Mouse (Mus musculus): ENCODE results near the gene Tril. TPM values are rescaled to one million over a fixed set of nuclear protein-coding genes. Genes with fewer than 3 reads are reported as not detected.

Gene Tril
- 65.5 and 94.9 TPM in 2 replicates for polyA plus RNA-seq (2014; fragmentation: Nextera tagmentation; extraction: Ambion mirVana)

GRCm38 (mm10) chr6:53820486-53820985 lies at the start of gene Tril:
TSS of gene Tril (minus strand) at chr6:53820830.
- peaks cover 11% of the 10 kb centered on the region; the same call in 1 of the 2 replicates for H3K36me3 ChIP-seq (ENCODE audit: control insufficient read depth, insufficient read depth, low read length)
- under 1% methylated on average over 43 of the region's 43 CpGs for WGBS
- H3K27me3 ChIP-seq (ENCODE audit: control insufficient read depth, insufficient read depth, low read length): peaks cover 2% of the 10 kb centered on the region; the same call in 1 of the 2 replicates
- H3K4me3 ChIP-seq (ENCODE audit: low read length): peak within 1 kb of the TSS; percentile 72
- H3K27ac ChIP-seq (ENCODE audit: low read depth, low read length): peak within 1 kb of the TSS; percentile 98
- H3K4me2 ChIP-seq (replicated peaks; ENCODE audit: low read depth, low read length): peak within 1 kb of the TSS; percentile 85
- peaks cover 18% of the 10 kb centered on the region for H3K4me1 ChIP-seq (ENCODE audit: control insufficient read depth, insufficient read depth, low read length)
- no peaks in the 10 kb centered on the region for H3K9me3 ChIP-seq (ENCODE audit: control insufficient read depth, low read length)
- H3K9ac ChIP-seq (ENCODE audit: low read depth, low read length): peak within 1 kb of the TSS; percentile 95
- peak; percentile 84 for ATAC-seq (ENCODE audit: low FRiP score, low TSS enrichment)

- Histone ChIP-seq H3K4me3 (ENCODE audit: low read length) (no peak overlapping the region), H3K27ac (ENCODE audit: low read depth, low read length) (no peak overlapping the region), H3K4me2 (replicated peaks; ENCODE audit: low read depth, low read length) (no peak overlapping the region), H3K9ac (ENCODE audit: low read depth, low read length) (no peak overlapping the region), H3K27me3 (ENCODE audit: control insufficient read depth, insufficient read depth, low read length) (no peaks in the 10 kb centered on the region), H3K36me3 (ENCODE audit: control insufficient read depth, insufficient read depth, low read length) (no peaks in the 10 kb centered on the region), H3K9me3 (ENCODE audit: control insufficient read depth, low read length) (no peaks in the 10 kb centered on the region), H3K4me1 (ENCODE audit: control insufficient read depth, insufficient read depth, low read length) (no peaks in the 10 kb centered on the region)
- no peak for ATAC-seq (ENCODE audit: low FRiP score, low TSS enrichment)
- 35% methylated on average over 2 of the region's 2 CpGs for WGBS
Observed at GRCm38 (mm10) chr6:53863011-53863410, 42.4 kb upstream of the Tril start.

- Histone ChIP-seq H3K36me3 (ENCODE audit: control insufficient read depth, insufficient read depth, low read length) (no peaks in the 10 kb centered on the region), H3K4me2 (replicated peaks; ENCODE audit: low read depth, low read length) (no peak overlapping the region), H3K27me3 (ENCODE audit: control insufficient read depth, insufficient read depth, low read length) (no peaks in the 10 kb centered on the region), H3K4me3 (ENCODE audit: low read length) (no peak overlapping the region), H3K4me1 (ENCODE audit: control insufficient read depth, insufficient read depth, low read length) (0 out of 2 replicates have a peak, but pooled peaks cover under 1% of the 10 kb centered on the region), H3K27ac (ENCODE audit: low read depth, low read length) (no peak overlapping the region), H3K9me3 (ENCODE audit: control insufficient read depth, low read length) (no peaks in the 10 kb centered on the region), H3K9ac (ENCODE audit: low read depth, low read length) (no peak overlapping the region)
- no peak for ATAC-seq (ENCODE audit: low FRiP score, low TSS enrichment)
- 25% methylated on average over 1 of the region's 1 CpGs for WGBS
Observed at GRCm38 (mm10) chr6:53859106-53859505, 38.5 kb upstream of the Tril start.

- no peak overlapping the region for H3K4me2 ChIP-seq (replicated peaks; ENCODE audit: low read depth, low read length)
- no peaks in the 10 kb centered on the region for H3K27me3 ChIP-seq (ENCODE audit: control insufficient read depth, insufficient read depth, low read length)
- 82% methylated on average over 7 of the region's 7 CpGs for WGBS
- no peak overlapping the region for H3K4me3 ChIP-seq (ENCODE audit: low read length)
- ATAC-seq (ENCODE audit: low FRiP score, low TSS enrichment): no peak
- H3K9ac ChIP-seq (ENCODE audit: low read depth, low read length): no peak overlapping the region
- peaks cover 4% of the 10 kb centered on the region; the same call in 1 of the 2 replicates for H3K4me1 ChIP-seq (ENCODE audit: control insufficient read depth, insufficient read depth, low read length)
- H3K36me3 ChIP-seq (ENCODE audit: control insufficient read depth, insufficient read depth, low read length): no peaks in the 10 kb centered on the region
- H3K9me3 ChIP-seq (ENCODE audit: control insufficient read depth, low read length): no peaks in the 10 kb centered on the region
- H3K27ac ChIP-seq (ENCODE audit: low read depth, low read length): no peak overlapping the region
Observed at GRCm38 (mm10) chr6:53857822-53858221, 37.2 kb upstream of the Tril start.

GRCm38 (mm10) chr6:53856775-53857174 lies 36.1 kb upstream of the Tril start:
- no peak overlapping the region for H3K4me3 ChIP-seq (ENCODE audit: low read length)
- no peak overlapping the region for H3K9ac ChIP-seq (ENCODE audit: low read depth, low read length)
- ATAC-seq (ENCODE audit: low FRiP score, low TSS enrichment): no peak
- no peaks in the 10 kb centered on the region for H3K36me3 ChIP-seq (ENCODE audit: control insufficient read depth, insufficient read depth, low read length)
- H3K4me1 ChIP-seq (ENCODE audit: control insufficient read depth, insufficient read depth, low read length): peaks cover 4% of the 10 kb centered on the region; the same call in 1 of the 2 replicates
- 90% methylated on average over 2 of the region's 2 CpGs for WGBS
- H3K27me3 ChIP-seq (ENCODE audit: control insufficient read depth, insufficient read depth, low read length): no peaks in the 10 kb centered on the region
- H3K9me3 ChIP-seq (ENCODE audit: control insufficient read depth, low read length): no peaks in the 10 kb centered on the region
- no peak overlapping the region for H3K27ac ChIP-seq (ENCODE audit: low read depth, low read length)
- H3K4me2 ChIP-seq (replicated peaks; ENCODE audit: low read depth, low read length): no peak overlapping the region

GRCm38 (mm10) chr6:53854971-53855856 lies 34.6 kb upstream of the Tril start:
- peak overlapping the region; percentile 27; the same call in 1 of the 2 replicates for H3K27ac ChIP-seq (ENCODE audit: low read depth, low read length)
- H3K36me3 ChIP-seq (ENCODE audit: control insufficient read depth, insufficient read depth, low read length): no peaks in the 10 kb centered on the region
- no peak overlapping the region for H3K4me3 ChIP-seq (ENCODE audit: low read length)
- H3K27me3 ChIP-seq (ENCODE audit: control insufficient read depth, insufficient read depth, low read length): no peaks in the 10 kb centered on the region
- peaks cover 4% of the 10 kb centered on the region; the same call in 1 of the 2 replicates for H3K4me1 ChIP-seq (ENCODE audit: control insufficient read depth, insufficient read depth, low read length)
- no peak overlapping the region for H3K9ac ChIP-seq (ENCODE audit: low read depth, low read length)
- H3K4me2 ChIP-seq (replicated peaks; ENCODE audit: low read depth, low read length): no peak overlapping the region
- peak; percentile 81 for ATAC-seq (ENCODE audit: low FRiP score, low TSS enrichment)
- 63% methylated on average over 12 of the region's 12 CpGs for WGBS
- H3K9me3 ChIP-seq (ENCODE audit: control insufficient read depth, low read length): no peaks in the 10 kb centered on the region

- Histone ChIP-seq H3K9ac (ENCODE audit: low read depth, low read length) (no peak overlapping the region), H3K4me1 (ENCODE audit: control insufficient read depth, insufficient read depth, low read length) (peaks cover 4% of the 10 kb centered on the region; the same call in 1 of the 2 replicates), H3K27ac (ENCODE audit: low read depth, low read length) (no peak overlapping the region), H3K27me3 (ENCODE audit: control insufficient read depth, insufficient read depth, low read length) (no peaks in the 10 kb centered on the region), H3K9me3 (ENCODE audit: control insufficient read depth, low read length) (no peaks in the 10 kb centered on the region), H3K36me3 (ENCODE audit: control insufficient read depth, insufficient read depth, low read length) (no peaks in the 10 kb centered on the region), H3K4me2 (replicated peaks; ENCODE audit: low read depth, low read length) (no peak overlapping the region), H3K4me3 (ENCODE audit: low read length) (no peak overlapping the region)
- whole genome bisulfite sequencing: 61% methylated on average over 2 of the region's 2 CpGs
- no peak for ATAC-seq (ENCODE audit: low FRiP score, low TSS enrichment)
Observed at GRCm38 (mm10) chr6:53854226-53854625, 33.6 kb upstream of the Tril start.

GRCm38 (mm10) chr6:53853546-53853945 lies 32.9 kb upstream of the Tril start:
- no peak overlapping the region for H3K4me2 ChIP-seq (replicated peaks; ENCODE audit: low read depth, low read length)
- ATAC-seq (ENCODE audit: low FRiP score, low TSS enrichment): no peak

GRCm38 (mm10) chr6:53844626-53845025 lies 24.0 kb upstream of the Tril start:
- Histone ChIP-seq H3K9ac (ENCODE audit: low read depth, low read length) (no peak overlapping the region), H3K4me1 (ENCODE audit: control insufficient read depth, insufficient read depth, low read length) (no peaks in the 10 kb centered on the region), H3K4me3 (ENCODE audit: low read length) (no peak overlapping the region), H3K9me3 (ENCODE audit: control insufficient read depth, low read length) (no peaks in the 10 kb centered on the region), H3K36me3 (ENCODE audit: control insufficient read depth, insufficient read depth, low read length) (no peaks in the 10 kb centered on the region), H3K27ac (ENCODE audit: low read depth, low read length) (no peak overlapping the region), H3K27me3 (ENCODE audit: control insufficient read depth, insufficient read depth, low read length) (no peaks in the 10 kb centered on the region), H3K4me2 (replicated peaks; ENCODE audit: low read depth, low read length) (no peak overlapping the region)
- ATAC-seq (ENCODE audit: low FRiP score, low TSS enrichment): no peak
- WGBS: 95% methylated on average over 17 of the region's 17 CpGs

More at GRCm38 (mm10) chr6:53853546-53853945, 32.9 kb upstream of the Tril start:
- Histone ChIP-seq H3K4me3 (ENCODE audit: low read length) (no peak overlapping the region), H3K36me3 (ENCODE audit: control insufficient read depth, insufficient read depth, low read length) (no peaks in the 10 kb centered on the region), H3K9me3 (ENCODE audit: control insufficient read depth, low read length) (no peaks in the 10 kb centered on the region), H3K27me3 (ENCODE audit: control insufficient read depth, insufficient read depth, low read length) (no peaks in the 10 kb centered on the region), H3K27ac (ENCODE audit: low read depth, low read length) (0 out of 2 replicates have a peak overlapping the region, but pooled peaks have one; percentile 38), H3K4me1 (ENCODE audit: control insufficient read depth, insufficient read depth, low read length) (peaks cover 4% of the 10 kb centered on the region; the same call in 1 of the 2 replicates), H3K9ac (ENCODE audit: low read depth, low read length) (no peak overlapping the region)
- 13% methylated on average over 3 of the region's 3 CpGs for WGBS

Measured in kidney, embryonic 14.5 days (tissue).